Comparison of ENCODE assay signal across 24 mouse cellular contexts in genomic region chr2:158365099-158365850, GRCm38 (mm10). TPM values are rescaled to one million over a fixed set of nuclear protein-coding genes. Genes with fewer than 3 reads are reported as not detected.
DNase-seq lines count a peak whose midpoint lies in the region; ATAC-seq lines count a peak whose summit lies in the region.
"Had no signal": no experiment of that assay in that cellular context is flagged by ENCODE, and none has a peak within 500 bp of the region (broad histone marks: within the 10 kb centered on the region; RNA-seq: fewer than 3 reads in every experiment).

No protein-coding gene starts in this region.

- no peaks in the 10 kb centered on the region; the same call in 1 of the 2 replicates for H3K4me1 ChIP-seq in liver, embryonic 11.5 days (replicated peaks; ENCODE audit: control insufficient read depth, insufficient read depth, low read length)
- peaks cover 14% of the 10 kb centered on the region; the same call in 1 of the 2 replicates for H3K4me1 ChIP-seq in liver, embryonic 12.5 days

- H3K9me3 ChIP-seq in liver, embryonic 11.5 days (ENCODE audit: control insufficient read depth, low read length) = no peaks in the 10 kb centered on the region
- no peaks in the 10 kb centered on the region for H3K9me3 ChIP-seq in liver, embryonic 12.5 days (replicated peaks)
- H3K9me3 ChIP-seq: embryonic facial prominence, embryonic 10.5 days; embryonic facial prominence, embryonic 12.5 days; forebrain, embryonic 13.5 days; forebrain, embryonic 15.5 days; G1E had no signal

- no peaks in the 10 kb centered on the region for H3K27me3 ChIP-seq in liver, embryonic 11.5 days (replicated peaks; ENCODE audit: control insufficient read depth, insufficient read depth, low read length)
- no peaks in the 10 kb centered on the region for H3K27me3 ChIP-seq in liver, embryonic 12.5 days (replicated peaks)
- H3K27me3 ChIP-seq: CH12.LX; embryonic facial prominence, embryonic 12.5 days; forebrain, embryonic 13.5 days; forebrain, embryonic 15.5 days; Patski had no signal

- no peak for ATAC-seq in liver, embryonic 11.5 days (replicated peaks; ENCODE audit: low FRiP score)
- ATAC-seq in liver, embryonic 12.5 days = no peak
- ATAC-seq: activated CD4-positive, CD25-positive, alpha-beta regulatory T cell, adult 4 months; CD4-positive, CD25-positive, alpha-beta regulatory T cell, adult 4 months; forebrain, embryonic 13.5 days; forebrain, embryonic 15.5 days; Patski had no signal

- peaks cover under 1% of the 10 kb centered on the region for H3K36me3 ChIP-seq in liver, embryonic 11.5 days (ENCODE audit: control insufficient read depth, insufficient read depth, low read length)
- H3K36me3 ChIP-seq in liver, embryonic 12.5 days = peaks cover 3% of the 10 kb centered on the region
- H3K36me3 ChIP-seq: forebrain, embryonic 15.5 days had no signal

- DNase-seq in heart, adult 11 months = peak; percentile 73
- DNase-seq in heart, adult 8-10 months (ENCODE audit: low spot score) = no peak
- peak; percentile 16 for DNase-seq in kidney, adult 9 months
- DNase-seq in kidney, postnatal 14 days = no peak
- DNase-seq in liver, embryonic 11.5 days (ENCODE audit: low spot score) = peak; percentile 15
- DNase-seq: adrenal gland, adult 8-10 months; adrenal gland, postnatal 14 days; adrenal gland, postnatal 36 days; B cell, adult 2 months; cerebellum, adult 11-12 months; cerebellum, adult 2 months; cerebellum, adult 9-10 months; cerebellum, postnatal 10 days; cerebellum, postnatal 25 days had no signal

- H3K9ac ChIP-seq in liver, embryonic 11.5 days (ENCODE audit: low read depth, low read length) = no peak overlapping the region
- no peak overlapping the region for H3K9ac ChIP-seq in liver, embryonic 12.5 days
- H3K9ac ChIP-seq: embryonic facial prominence, embryonic 12.5 days; forebrain, embryonic 13.5 days; forebrain, embryonic 15.5 days had no signal

- no peak overlapping the region for H3K4me3 ChIP-seq in liver, embryonic 11.5 days (ENCODE audit: low read depth, low read length)
- no peak overlapping the region for H3K4me3 ChIP-seq in liver, embryonic 12.5 days
- H3K4me3 ChIP-seq: embryonic facial prominence, embryonic 10.5 days; embryonic facial prominence, embryonic 12.5 days; forebrain, embryonic 13.5 days; forebrain, embryonic 15.5 days had no signal

- WGBS in liver, embryonic 11.5 days = 77% methylated on average over 12 of the region's 12 CpGs
- WGBS in liver, embryonic 12.5 days (ENCODE audit: insufficient replicate concordance) = 72% methylated on average over 12 of the region's 12 CpGs

- H3K4me2 ChIP-seq in liver, embryonic 11.5 days = no peak overlapping the region
- no peak overlapping the region for H3K4me2 ChIP-seq in liver, embryonic 12.5 days
- H3K4me2 ChIP-seq: embryonic facial prominence, embryonic 12.5 days; forebrain, embryonic 13.5 days; forebrain, embryonic 15.5 days had no signal

- no peak overlapping the region for H3K27ac ChIP-seq in liver, embryonic 11.5 days (ENCODE audit: low read depth, low read length)
- no peak overlapping the region for H3K27ac ChIP-seq in liver, embryonic 12.5 days
- H3K27ac ChIP-seq: embryonic facial prominence, embryonic 10.5 days; embryonic facial prominence, embryonic 12.5 days; forebrain, embryonic 13.5 days; forebrain, embryonic 15.5 days had no signal

RNA-seq across cellular contexts. Expression of gene Snhg11, which starts 10.2 kb away (rescaled TPM):
- under 1 TPM; 0.19 to 0.47 (median 0.25) TPM for total RNA-seq in heart, adult 8-10 months (2022)
- polyA plus RNA-seq in liver, embryonic 11.5 days (2014; fragmentation: Nextera tagmentation; extraction: Ambion mirVana) = 2.4 and 3.9 TPM in 2 replicates
- 2.2 and 2.4 TPM in 2 replicates for polyA plus RNA-seq in liver, embryonic 12.5 days (2016; fragmentation: Nextera tagmentation; extraction: Ambion mirVana)
- polyA plus RNA-seq: G1E, Patski had no signal

RNA-seq across cellular contexts. Expression of gene Ralgapb, which starts 44.4 kb away (rescaled TPM):
- total RNA-seq in heart, adult 8-10 months (2022) = 10 to 100 TPM; 35.3 to 41.3 (median 38.6) TPM
- polyA plus RNA-seq in liver, embryonic 11.5 days (2014; fragmentation: Nextera tagmentation; extraction: Ambion mirVana) = 11.6 and 14.3 TPM in 2 replicates
- polyA plus RNA-seq in liver, embryonic 12.5 days (2016; fragmentation: Nextera tagmentation; extraction: Ambion mirVana) = 10.5 TPM in 2 replicates

RNA-seq across cellular contexts. Expression of gene Lbp, which starts 59.0 kb away (rescaled TPM):
- total RNA-seq in heart, adult 8-10 months (2022) = 1 to 10 TPM; 3.7 to 7.8 (median 5.6) TPM
- 12.9 and 13.7 TPM in 2 replicates for polyA plus RNA-seq in liver, embryonic 11.5 days (2014; fragmentation: Nextera tagmentation; extraction: Ambion mirVana)
- polyA plus RNA-seq in liver, embryonic 12.5 days (2016; fragmentation: Nextera tagmentation; extraction: Ambion mirVana) = 12.9 and 14.4 TPM in 2 replicates
- total RNA-seq: G1E had no signal
- polyA plus RNA-seq: G1E had no signal

Comparison
In these comparisons a context has a peak if more than half of its experiments do, and no peak if none do; other contexts are left out.
1. DNase-seq: peak in heart, adult 11 months (single experiment), kidney, adult 9 months (single experiment) and liver, embryonic 11.5 days (single experiment); none in heart, adult 8-10 months (single experiment) and kidney, postnatal 14 days (single experiment).